Mouse (Mus musculus) megakaryocyte, embryonic 14.5 days (primary cell): ENCODE results near the gene Thap4. TPM values are rescaled to one million over a fixed set of nuclear protein-coding genes. Genes with fewer than 3 reads are reported as not detected.

Experiments
- H3K27me3 ChIP-seq: replicated peaks from 2 replicates; pipeline ENCODE3; 2012; ENCODE audit warnings: inconsistent platforms
- H3K36me3 ChIP-seq: replicated peaks from 2 replicates; pipeline ENCODE3; 2012; ENCODE audit warnings: low read length, inconsistent platforms, mixed read lengths
- H3K4me1 ChIP-seq: 2 replicates; pipeline ENCODE4 v1.6.1; 2012; ENCODE audit warnings: inconsistent platforms
- H3K4me3 ChIP-seq: replicated peaks from 2 replicates; pipeline ENCODE3; 2012; ENCODE audit warnings: moderate library complexity, mild to moderate bottlenecking, inconsistent platforms
- H3K9me3 ChIP-seq: 2 replicates; pipeline ENCODE4 v1.6.1; 2012; ENCODE audit warnings: inconsistent platforms
- FLI1 ChIP-seq: IDR thresholded peaks from 2 replicates; pipeline ENCODE4 v1.6.1; 2012; ENCODE audit warnings: low read length, inconsistent platforms, mixed read lengths
- GATA1 ChIP-seq: IDR thresholded peaks from 3 replicates; pipeline ENCODE4 v1.6.1; 2012; ENCODE audit warnings: mixed read lengths, low read length, inconsistent platforms, borderline replicate concordance
- polyA plus RNA-seq: library from polyadenylated mRNA; stranded (reverse); fragments of >175 nt; gene quantifications from 2 replicates; pipeline ENCODE4 v1.2.3, GENCODE M21; 2012; ENCODE audit warnings: low replicate concordance; ENCODE audit not compliant: insufficient read depth

Thap4 gene
- polyA plus RNA-seq, 1 experiment: 40.4 TPM

- Histone ChIP-seq H3K9me3 (no peaks in the 10 kb centered on the region), H3K4me1 (peaks cover 16% of the 10 kb centered on the region), H3K36me3 (peaks cover 29% of the 10 kb centered on the region), H3K4me3 (no peak overlapping the region), H3K27me3 (no peaks in the 10 kb centered on the region)
- TF ChIP-seq FLI1 (no peak), GATA1 (no peak)
Observed at GRCm38 (mm10) chr1:93725665-93726064, 29.0 kb downstream of the Thap4 start.

DNA sequence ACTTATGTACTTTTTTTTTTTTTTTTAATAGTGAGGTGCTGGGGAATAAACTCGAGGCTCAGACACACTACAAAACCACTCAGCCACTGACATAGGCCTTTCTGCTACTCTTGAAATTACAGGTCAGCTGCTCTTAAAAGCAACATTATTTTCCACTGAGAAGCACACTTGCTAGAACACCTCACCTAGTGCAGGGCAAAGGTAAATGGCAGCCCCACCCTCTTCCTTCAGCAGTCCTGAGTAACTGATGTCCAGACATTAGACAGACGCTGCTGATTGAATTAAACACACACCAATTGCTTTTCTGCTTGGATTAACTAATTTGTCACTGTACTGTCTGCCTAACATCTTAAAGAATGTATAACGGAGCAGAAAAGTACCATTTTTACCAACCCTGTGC is 30.0 kb downstream of the Thap4 start:
- Histone ChIP-seq H3K4me1 (peaks cover 13% of the 10 kb centered on the region), H3K4me3 (no peak overlapping the region), H3K36me3 (peaks cover 37% of the 10 kb centered on the region), H3K9me3 (no peaks in the 10 kb centered on the region), H3K27me3 (no peaks in the 10 kb centered on the region)
- no peak for TF ChIP-seq GATA1
- TF ChIP-seq FLI1: no peak

GRCm38 (mm10) chr1:93721557-93721956 is 33.1 kb downstream of the Thap4 start:
- Histone ChIP-seq H3K27me3 (no peaks in the 10 kb centered on the region), H3K4me1 (peaks cover 4% of the 10 kb centered on the region), H3K4me3 (no peak overlapping the region), H3K9me3 (no peaks in the 10 kb centered on the region), H3K36me3 (peaks cover 57% of the 10 kb centered on the region)
- TF ChIP-seq FLI1 (no peak), GATA1 (no peak)

DNA sequence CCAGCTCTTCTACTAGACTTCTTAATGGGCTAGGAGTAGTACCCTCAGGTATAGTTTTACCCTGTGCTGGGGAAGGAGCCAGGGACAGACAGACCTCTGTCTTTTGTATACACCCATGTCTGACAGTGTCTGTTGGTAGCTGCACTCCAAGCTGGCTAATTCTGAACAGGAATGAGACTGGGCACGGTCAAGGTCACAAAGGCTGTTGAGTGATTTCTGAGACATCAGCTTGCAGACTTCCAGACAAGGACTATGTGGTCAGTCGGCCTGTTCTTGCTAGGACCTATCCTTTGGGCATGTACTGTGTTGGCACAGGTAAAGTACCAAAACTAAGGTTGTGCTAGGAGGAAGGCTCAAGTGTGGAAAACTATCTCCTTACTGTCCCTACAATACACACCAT is 38.5 kb downstream of the Thap4 start:
- H3K4me3 ChIP-seq: no peak overlapping the region
- H3K36me3 ChIP-seq: peaks cover 73% of the 10 kb centered on the region
- TF ChIP-seq GATA1 (no peak), FLI1 (no peak)

DNA sequence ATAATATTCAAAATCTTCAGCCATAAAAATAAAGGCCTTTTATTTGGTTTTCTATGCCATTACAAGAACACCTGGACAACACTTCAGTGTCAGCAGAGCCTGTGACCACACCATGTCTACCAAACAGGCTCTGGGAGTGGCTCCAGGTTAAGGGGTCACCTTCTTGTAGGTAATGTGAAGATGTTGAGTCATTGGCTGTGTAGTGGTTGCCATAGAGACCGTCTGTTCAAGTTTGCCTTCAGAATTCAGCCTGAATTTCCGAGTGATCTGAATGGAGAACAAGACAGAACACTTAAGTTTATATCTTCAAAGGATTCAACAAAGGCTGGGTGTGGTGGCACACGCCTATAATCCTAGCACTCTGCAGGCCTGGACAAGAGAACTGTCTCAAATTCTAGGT is 49.3 kb downstream of the Thap4 start:
- TF ChIP-seq GATA1 (no peak), FLI1 (no peak)
- H3K27me3 ChIP-seq: no peaks in the 10 kb centered on the region
- H3K4me1 ChIP-seq: peaks cover 4% of the 10 kb centered on the region
- no peak overlapping the region for H3K4me3 ChIP-seq
- peaks cover 35% of the 10 kb centered on the region for H3K36me3 ChIP-seq
- no peaks in the 10 kb centered on the region for H3K9me3 ChIP-seq

More for the DNA sequence above, 38.5 kb downstream of the Thap4 start:
- H3K27me3 ChIP-seq: no peaks in the 10 kb centered on the region
- H3K9me3 ChIP-seq: no peaks in the 10 kb centered on the region
- no peaks in the 10 kb centered on the region; the same call in none of the 2 replicates for H3K4me1 ChIP-seq

- H3K4me3 ChIP-seq: peak overlapping the region; percentile 11
- peaks cover 35% of the 10 kb centered on the region for H3K36me3 ChIP-seq
- no peaks in the 10 kb centered on the region for H3K9me3 ChIP-seq
- no peaks in the 10 kb centered on the region for H3K27me3 ChIP-seq
- peaks cover 4% of the 10 kb centered on the region for H3K4me1 ChIP-seq
- TF ChIP-seq GATA1 (no peak), FLI1 (no peak)
Observed at GRCm38 (mm10) chr1:93704341-93704740, 50.3 kb downstream of the Thap4 start.

GRCm38 (mm10) chr1:93703472-93704048 is 51.1 kb downstream of the Thap4 start:
- H3K36me3 ChIP-seq: peaks cover 35% of the 10 kb centered on the region
- H3K27me3 ChIP-seq: peaks cover 2% of the 10 kb centered on the region
- H3K9me3 ChIP-seq: no peaks in the 10 kb centered on the region
- TF ChIP-seq GATA1: no peak
- TF ChIP-seq FLI1: no peak
- H3K4me3 ChIP-seq: no peak overlapping the region
- peaks cover 6% of the 10 kb centered on the region for H3K4me1 ChIP-seq

DNA sequence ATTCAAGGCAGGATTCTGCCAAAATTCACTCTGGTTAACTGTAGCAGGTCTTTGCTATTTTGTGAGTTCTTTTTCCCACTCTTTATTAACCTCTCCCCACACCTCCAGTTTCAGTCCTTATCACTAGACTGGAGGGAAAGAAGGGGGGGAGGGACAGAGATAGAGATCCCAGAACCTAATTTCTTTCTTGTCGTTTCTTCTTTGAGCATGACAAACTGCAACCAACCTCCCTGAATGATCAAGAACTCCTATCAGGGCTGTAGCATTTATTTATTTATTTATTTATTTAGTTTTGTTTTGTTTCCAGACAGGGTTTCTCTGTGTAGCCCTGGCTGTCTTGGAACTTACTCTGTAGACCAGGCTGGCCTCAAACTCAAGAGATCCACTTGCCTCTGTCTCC is 52.6 kb downstream of the Thap4 start:
- peaks cover 34% of the 10 kb centered on the region for H3K36me3 ChIP-seq
- H3K27me3 ChIP-seq: peaks cover 2% of the 10 kb centered on the region
- no peak for TF ChIP-seq GATA1
- TF ChIP-seq FLI1: no peak
- no peak overlapping the region for H3K4me3 ChIP-seq
- no peaks in the 10 kb centered on the region for H3K9me3 ChIP-seq
- H3K4me1 ChIP-seq: peaks cover 13% of the 10 kb centered on the region

DNA sequence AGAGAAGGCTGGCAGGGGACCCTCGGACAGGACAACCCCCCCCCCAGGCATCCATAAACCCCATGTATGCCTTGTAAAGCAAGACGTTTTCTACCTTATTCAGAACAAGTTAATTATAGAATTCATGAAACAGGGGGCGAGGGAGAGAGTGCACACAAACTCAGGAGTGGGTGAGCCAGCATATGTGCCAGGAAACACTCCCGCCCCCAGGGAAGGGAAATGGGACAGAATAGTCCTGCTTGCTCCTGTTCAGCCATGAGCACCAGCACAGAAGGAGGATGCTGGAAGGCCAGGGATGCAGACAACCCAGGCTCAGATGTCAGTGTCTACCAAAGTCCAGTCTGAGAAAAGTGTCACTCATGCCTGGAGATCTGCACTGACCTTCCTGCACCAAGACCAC is 55.5 kb downstream of the Thap4 start:
- Histone ChIP-seq H3K36me3 (peaks cover 13% of the 10 kb centered on the region), H3K4me3 (no peak overlapping the region), H3K9me3 (no peaks in the 10 kb centered on the region), H3K27me3 (peaks cover 11% of the 10 kb centered on the region), H3K4me1 (peaks cover 20% of the 10 kb centered on the region)
- TF ChIP-seq FLI1 (no peak), GATA1 (no peak)

DNA sequence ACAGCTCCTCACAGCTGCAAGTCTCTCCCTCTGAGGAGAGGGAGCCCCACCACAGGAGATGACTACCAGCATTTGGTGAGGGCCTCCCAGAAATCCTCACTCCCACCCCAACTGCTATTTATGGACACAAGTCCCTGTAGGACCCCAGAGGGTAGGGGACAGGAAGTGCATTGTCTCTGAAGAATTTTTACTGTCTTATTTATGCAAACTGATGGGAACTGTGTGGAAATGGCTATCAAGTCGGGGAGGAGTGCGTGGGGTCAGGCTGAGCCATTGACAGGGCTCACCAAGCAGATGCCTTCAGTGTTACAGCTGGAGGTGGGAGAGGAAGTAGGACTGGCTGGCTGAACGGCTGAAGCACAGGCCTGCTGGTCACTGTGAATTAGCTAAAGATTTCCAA is 57.3 kb downstream of the Thap4 start:
- Histone ChIP-seq H3K9me3 (no peaks in the 10 kb centered on the region), H3K4me3 (no peak overlapping the region), H3K27me3 (peaks cover 21% of the 10 kb centered on the region), H3K4me1 (peaks cover 20% of the 10 kb centered on the region), H3K36me3 (no peaks in the 10 kb centered on the region)
- TF ChIP-seq FLI1: no peak
- TF ChIP-seq GATA1: no peak
